Mouse (Mus musculus): Measurements from ENCODE around the gene Leap2. TPM values are rescaled to one million over a fixed set of nuclear protein-coding genes. Genes with fewer than 3 reads are reported as not detected.

The Leap2 gene
- polyA plus RNA-seq, 1 experiment from 2014 or later: 0.35 TPM

DNA sequence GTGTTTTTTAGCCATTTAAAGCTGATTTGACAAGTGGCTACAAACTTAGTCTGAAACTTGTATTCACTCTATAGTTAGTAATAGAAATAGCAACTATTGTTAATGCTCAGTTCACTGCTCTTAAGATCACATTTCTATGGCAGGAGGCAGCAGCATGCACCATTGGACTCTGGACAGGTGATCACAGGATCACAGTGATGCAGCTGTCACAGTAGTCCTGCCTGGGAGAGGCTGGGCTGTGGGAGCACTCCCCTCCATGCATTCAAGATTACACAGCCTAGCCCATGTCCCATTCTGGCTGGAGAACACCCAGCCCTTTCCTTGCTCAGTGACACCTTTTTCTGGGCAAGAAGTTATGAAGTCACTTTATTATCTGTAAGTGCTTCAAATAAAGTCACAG, 4.9 kb downstream of the Leap2 start:
- Histone ChIP-seq H3K4me1 (no peaks in the 10 kb centered on the region), H3K4me3 (no peak overlapping the region), H3K27ac (no peak overlapping the region), H3K9me3 (no peaks in the 10 kb centered on the region), H3K4me2 (no peak overlapping the region), H3K9ac (no peak overlapping the region), H3K36me3 (replicated peaks) (peaks cover 58% of the 10 kb centered on the region), H3K27me3 (replicated peaks) (no peaks in the 10 kb centered on the region)
- no peak for ATAC-seq (replicated peaks)

GRCm38 (mm10) chr11:53413871-53414270, 9.1 kb downstream of the Leap2 start:
- H3K9me3 ChIP-seq: no peaks in the 10 kb centered on the region
- no peak overlapping the region for H3K4me3 ChIP-seq
- no peaks in the 10 kb centered on the region for H3K4me1 ChIP-seq

DNA sequence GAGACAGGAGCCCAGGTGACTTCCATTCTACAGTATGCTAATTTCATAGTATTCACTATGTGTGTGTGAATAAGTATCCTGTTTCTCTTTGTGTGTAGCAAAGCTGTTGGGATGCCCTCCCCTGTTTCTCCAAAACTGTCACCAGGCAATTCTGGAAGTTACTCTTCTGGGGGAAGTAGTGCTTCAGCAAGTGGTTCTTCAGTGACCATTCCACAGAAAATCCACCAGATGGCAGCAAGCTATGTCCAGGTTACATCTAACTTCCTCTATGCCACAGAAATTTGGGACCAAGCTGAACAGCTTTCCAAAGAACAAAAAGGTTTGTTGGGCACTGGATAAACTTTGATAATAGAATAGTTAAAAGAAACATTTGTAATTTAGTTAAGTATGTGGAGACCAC, 11.2 kb downstream of the Leap2 start:
- ATAC-seq (replicated peaks): no peak
- Histone ChIP-seq H3K27me3 (replicated peaks) (no peaks in the 10 kb centered on the region), H3K4me1 (no peaks in the 10 kb centered on the region), H3K4me3 (no peak overlapping the region), H3K36me3 (replicated peaks) (peaks cover 77% of the 10 kb centered on the region), H3K9me3 (no peaks in the 10 kb centered on the region), H3K27ac (no peak overlapping the region), H3K9ac (no peak overlapping the region), H3K4me2 (no peak overlapping the region)

More at GRCm38 (mm10) chr11:53413871-53414270, 9.1 kb downstream of the Leap2 start:
- Histone ChIP-seq H3K27ac (no peak overlapping the region), H3K27me3 (replicated peaks) (no peaks in the 10 kb centered on the region), H3K36me3 (replicated peaks) (peaks cover 82% of the 10 kb centered on the region), H3K9ac (no peak overlapping the region), H3K4me2 (no peak overlapping the region)
- ATAC-seq (replicated peaks): no peak
- 95% methylated on average over 4 of the region's 4 CpGs for WGBS

DNA sequence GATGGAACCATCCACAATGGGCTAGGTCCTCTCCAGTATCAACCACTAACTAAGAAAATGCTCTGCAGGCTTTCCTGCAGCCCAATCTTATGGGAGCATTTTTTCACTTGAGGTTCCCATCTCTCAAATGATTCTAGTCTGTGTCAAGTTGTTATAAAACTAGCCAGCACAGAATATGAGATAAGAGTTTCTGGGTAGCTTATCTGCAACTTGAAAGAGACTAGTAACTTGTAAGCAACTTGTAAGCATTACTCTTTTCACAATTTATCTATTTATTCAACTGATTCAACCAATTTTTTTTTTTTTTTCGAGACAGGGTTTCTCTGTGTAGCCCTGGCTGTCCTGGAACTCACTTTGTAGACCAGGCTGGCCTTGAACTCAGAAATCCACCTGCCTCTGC, 19.3 kb downstream of the Leap2 start:
- Histone ChIP-seq H3K27ac (no peak overlapping the region), H3K4me2 (no peak overlapping the region), H3K4me3 (no peak overlapping the region), H3K36me3 (replicated peaks) (peaks cover 45% of the 10 kb centered on the region), H3K4me1 (no peaks in the 10 kb centered on the region), H3K27me3 (replicated peaks) (no peaks in the 10 kb centered on the region), H3K9me3 (no peaks in the 10 kb centered on the region), H3K9ac (no peak overlapping the region)
- 86% methylated on average over 1 of the region's 1 CpGs for WGBS
- ATAC-seq (replicated peaks): no peak

- Histone ChIP-seq H3K36me3 (replicated peaks) (peaks cover 20% of the 10 kb centered on the region), H3K4me2 (no peak overlapping the region), H3K9me3 (no peaks in the 10 kb centered on the region), H3K27me3 (replicated peaks) (no peaks in the 10 kb centered on the region), H3K4me3 (no peak overlapping the region), H3K9ac (no peak overlapping the region), H3K27ac (no peak overlapping the region), H3K4me1 (no peaks in the 10 kb centered on the region)
- WGBS: 94% methylated on average over 1 of the region's 1 CpGs
- ATAC-seq (replicated peaks): no peak
These were observed 29.1 kb downstream of the Leap2 start for GRCm38 (mm10) chr11:53393856-53394255.

GRCm38 (mm10) chr11:53383758-53384428, 39.1 kb downstream of the Leap2 start:
- Histone ChIP-seq H3K27me3 (replicated peaks) (no peaks in the 10 kb centered on the region), H3K4me2 (no peak overlapping the region), H3K9me3 (no peaks in the 10 kb centered on the region), H3K4me1 (no peaks in the 10 kb centered on the region), H3K27ac (no peak overlapping the region), H3K36me3 (replicated peaks) (peaks cover 16% of the 10 kb centered on the region; the same call in 1 of the 2 replicates), H3K9ac (no peak overlapping the region), H3K4me3 (no peak overlapping the region)
- ATAC-seq (replicated peaks): no peak
- 96% methylated on average over 2 of the region's 2 CpGs for WGBS

DNA sequence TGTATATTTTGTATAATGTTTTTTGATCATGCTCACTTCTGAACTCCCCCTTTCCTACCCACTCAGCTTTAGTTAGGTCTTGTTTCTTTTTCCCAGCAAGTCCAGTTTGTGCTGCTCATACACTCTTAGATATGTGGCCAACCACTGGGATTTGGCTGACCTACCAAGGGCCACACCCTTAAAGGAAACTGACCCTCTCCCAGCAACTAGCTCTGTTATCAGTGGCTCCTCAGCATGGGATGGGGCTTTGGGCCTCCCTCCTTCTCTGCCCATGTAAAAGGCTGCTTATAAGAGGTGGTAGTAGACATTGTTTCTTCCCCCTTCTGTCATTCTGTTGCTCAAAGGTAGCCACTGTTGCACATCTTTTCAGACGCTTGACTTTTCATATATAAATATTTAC, 44.1 kb downstream of the Leap2 start:
- Histone ChIP-seq H3K4me2 (no peak overlapping the region), H3K4me1 (no peaks in the 10 kb centered on the region), H3K27ac (no peak overlapping the region), H3K9me3 (no peaks in the 10 kb centered on the region), H3K27me3 (replicated peaks) (no peaks in the 10 kb centered on the region), H3K36me3 (replicated peaks) (peaks cover 21% of the 10 kb centered on the region), H3K9ac (no peak overlapping the region), H3K4me3 (no peak overlapping the region)
- 92% methylated on average over 1 of the region's 1 CpGs for WGBS
- ATAC-seq (replicated peaks): no peak

Small RNA genes within 50 kb of the gene (microRNA-seq; reads per million reads assigned to microRNA genes)
- not detected for gene Mir6920

Other genes starting within 250 kb of the Leap2 start
- gene Hspa4, start 122.7 kb downstream of the Leap2 start, polyA plus RNA-seq (2015; fragmentation: Nextera tagmentation; extraction: Ambion mirVana): 42.0 and 43.2 TPM in 2 replicates
- 12.1 and 13.3 TPM in 2 replicates for gene Zcchc10, start 98.5 kb downstream of the Leap2 start, polyA plus RNA-seq (2015; fragmentation: Nextera tagmentation; extraction: Ambion mirVana)
- gene Aff4, start 72.3 kb downstream of the Leap2 start, polyA plus RNA-seq (2015; fragmentation: Nextera tagmentation; extraction: Ambion mirVana): 54.3 and 72.6 TPM in 2 replicates
- gene Uqcrq, start 7.7 kb upstream of the Leap2 start, polyA plus RNA-seq (2015; fragmentation: Nextera tagmentation; extraction: Ambion mirVana): 645 and 649 TPM in 2 replicates
- gene Gdf9, start 7.9 kb upstream of the Leap2 start, polyA plus RNA-seq (2015; fragmentation: Nextera tagmentation; extraction: Ambion mirVana): 3.5 and 4.0 TPM in 2 replicates
- gene Gm10447, start 33.9 kb upstream of the Leap2 start, polyA plus RNA-seq (2015; fragmentation: Nextera tagmentation; extraction: Ambion mirVana): 0.09 TPM in 1 of 2 replicates, not detected in the other
- gene Shroom1, start 34.0 kb upstream of the Leap2 start, polyA plus RNA-seq (2015; fragmentation: Nextera tagmentation; extraction: Ambion mirVana): 3.5 and 3.7 TPM in 2 replicates
- gene Gm9837, start 47.3 kb upstream of the Leap2 start, polyA plus RNA-seq (2015; fragmentation: Nextera tagmentation; extraction: Ambion mirVana): not detected in 2 replicates
- 0.39 TPM in 1 of 2 replicates, not detected in the other for gene Gm9945, start 57.0 kb upstream of the Leap2 start, polyA plus RNA-seq (2015; fragmentation: Nextera tagmentation; extraction: Ambion mirVana)
- 0.99 and 1.1 TPM in 2 replicates for gene Sowaha, start 57.1 kb upstream of the Leap2 start, polyA plus RNA-seq (2015; fragmentation: Nextera tagmentation; extraction: Ambion mirVana)
- 18.4 TPM in 2 replicates for gene Sept8, start 96.1 kb upstream of the Leap2 start, polyA plus RNA-seq (2015; fragmentation: Nextera tagmentation; extraction: Ambion mirVana)
- gene Kif3a, start 144.2 kb upstream of the Leap2 start, polyA plus RNA-seq (2015; fragmentation: Nextera tagmentation; extraction: Ambion mirVana): 345 and 349 TPM in 2 replicates
- gene Il4, start 195.5 kb upstream of the Leap2 start, polyA plus RNA-seq (2015; fragmentation: Nextera tagmentation; extraction: Ambion mirVana): 5.3 and 5.6 TPM in 2 replicates
- not detected in 2 replicates for gene Il13, start 211.5 kb upstream of the Leap2 start, polyA plus RNA-seq (2015; fragmentation: Nextera tagmentation; extraction: Ambion mirVana)